Mouse (Mus musculus) adrenal gland, adult 2 months (tissue): Measurements from ENCODE around the gene Arid3a. TPM values are rescaled to one million over a fixed set of nuclear protein-coding genes. Genes with fewer than 3 reads are reported as not detected.

Experiments
- DNase-seq: peaks from one replicate; pipeline ENCODE4 v3.0.0; 2021
- polyA plus RNA-seq: library from polyadenylated mRNA; depleted of rRNA; stranded (reverse); fragments of >200 nt; gene quantifications from 2 replicates; pipeline ENCODE4 v1.2.3, GENCODE M21; 2012; rRNA removed
- total RNA-seq, 2 experiments: library from RNA; stranded (reverse); gene quantifications; 2 replicates each; pipeline ENCODE4 v1.2.3; 2021

Gene Arid3a
- total and polyA plus RNA-seq, 3 experiments: 4.6 to 6.5 (median 5.9) TPM

GRCm38 (mm10) chr10:79995636-79996035, 68.8 kb downstream of the Arid3a start:
- no peak for DNase-seq

- DNase-seq: peak; percentile 98
These were observed 69.6 kb downstream of the Arid3a start, which contains the start of gene Abca7 for GRCm38 (mm10) chr10:79996272-79997033. Abca7 (plus strand) TSS chr10:79996494.

GRCm38 (mm10) chr10:79997034-79997760, 70.4 kb downstream of the Arid3a start:
- peak; percentile 84 for DNase-seq

- no peak for DNase-seq
These were observed 71.0 kb downstream of the Arid3a start for GRCm38 (mm10) chr10:79997819-79998218.

- DNase-seq: no peak
These were observed 75.1 kb downstream of the Arid3a start for GRCm38 (mm10) chr10:80001945-80002344.

- no peak for DNase-seq
These were observed 76.0 kb downstream of the Arid3a start for GRCm38 (mm10) chr10:80002829-80003228.

GRCm38 (mm10) chr10:80003374-80004232, 76.8 kb downstream of the Arid3a start:
- DNase-seq: peak; percentile 40

- peak; percentile 87 for DNase-seq
These were observed 77.4 kb downstream of the Arid3a start for GRCm38 (mm10) chr10:80004233-80004705.

Other genes with a start within 250 kb of the Arid3a start
Only the 30 nearest of the 35 such genes appear.
- 1 to 10 TPM; 5.9 to 6.0 TPM for gene Hcn2, start 210.4 kb upstream of the Arid3a start, total RNA-seq
- gene Hcn2, start 210.4 kb upstream of the Arid3a start, polyA plus RNA-seq: 20.2 and 27.8 TPM in 2 replicates
- gene Polrmt, start 180.5 kb upstream of the Arid3a start, total RNA-seq: 10 to 100 TPM; 55.4 to 62.8 TPM
- 87.6 and 89.0 TPM in 2 replicates for gene Polrmt, start 180.5 kb upstream of the Arid3a start, polyA plus RNA-seq
- not detected for gene Fgf22, start 172.0 kb upstream of the Arid3a start, total RNA-seq
- 0.18 and 0.68 TPM in 2 replicates for gene Fgf22, start 172.0 kb upstream of the Arid3a start, polyA plus RNA-seq
- 10 to 100 TPM; 51.6 to 51.8 TPM for gene Rnf126, start 160.1 kb upstream of the Arid3a start, total RNA-seq
- 222 and 226 TPM in 2 replicates for gene Rnf126, start 160.1 kb upstream of the Arid3a start, polyA plus RNA-seq
- gene Fstl3, start 149.8 kb upstream of the Arid3a start, total RNA-seq: 10 to 100 TPM in 1 of 2 experiments, 1 to 10 TPM in 1; 10.0 to 37.2 TPM
- 47.0 and 74.7 TPM in 2 replicates for gene Fstl3, start 149.8 kb upstream of the Arid3a start, polyA plus RNA-seq
- under 1 TPM in 1 of 2 experiments, not detected in 1; 0.21 TPM for gene Prss57, start 136.1 kb upstream of the Arid3a start, total RNA-seq
- gene Prss57, start 136.1 kb upstream of the Arid3a start, polyA plus RNA-seq: 0.28 TPM in 1 of 2 replicates, not detected in the other
- gene Palm, start 133.5 kb upstream of the Arid3a start, total RNA-seq: 100 to 1,000 TPM in 1 of 2 experiments, 10 to 100 TPM in 1; 68.1 to 105 TPM
- 138 and 146 TPM in 2 replicates for gene Palm, start 133.5 kb upstream of the Arid3a start, polyA plus RNA-seq
- gene Misp, start 106.1 kb upstream of the Arid3a start, total RNA-seq: under 1 TPM; 0.31 to 0.32 TPM
- gene Misp, start 106.1 kb upstream of the Arid3a start, polyA plus RNA-seq: 0.03 and 0.10 TPM in 2 replicates
- 100 to 1,000 TPM; 217 to 332 TPM for gene Ptbp1, start 72.6 kb upstream of the Arid3a start, total RNA-seq
- 175 and 259 TPM in 2 replicates for gene Ptbp1, start 72.6 kb upstream of the Arid3a start, polyA plus RNA-seq
- gene Prtn3, start 52.6 kb upstream of the Arid3a start, total RNA-seq: under 1 TPM; 0.62 to 0.63 TPM
- 3.4 and 4.1 TPM in 2 replicates for gene Prtn3, start 52.6 kb upstream of the Arid3a start, polyA plus RNA-seq
- gene Plppr3, start 52.4 kb upstream of the Arid3a start, total RNA-seq: 1 to 10 TPM; 1.2 to 2.2 TPM
- gene Plppr3, start 52.4 kb upstream of the Arid3a start, polyA plus RNA-seq: 4.2 and 4.6 TPM in 2 replicates
- under 1 TPM; 0.49 to 0.79 TPM for gene Elane, start 40.8 kb upstream of the Arid3a start, total RNA-seq
- gene Elane, start 40.8 kb upstream of the Arid3a start, polyA plus RNA-seq: 0.34 and 1.1 TPM in 2 replicates
- gene Cfd, start 36.2 kb upstream of the Arid3a start, total RNA-seq: 1,000 to 10,000 TPM; 2,358 to 4,405 TPM
- 4,988 and 13,425 TPM in 2 replicates for gene Cfd, start 36.2 kb upstream of the Arid3a start, polyA plus RNA-seq
- gene Med16, start 18.1 kb upstream of the Arid3a start, total RNA-seq: 10 to 100 TPM; 38.4 to 43.0 TPM
- 126 and 132 TPM in 2 replicates for gene Med16, start 18.1 kb upstream of the Arid3a start, polyA plus RNA-seq
- not detected for gene Gm26602, start 16.2 kb upstream of the Arid3a start, total RNA-seq
- gene Gm26602, start 16.2 kb upstream of the Arid3a start, polyA plus RNA-seq: not detected in 2 replicates
- 1 to 10 TPM; 1.4 TPM for gene Kiss1r, start 10.1 kb upstream of the Arid3a start, total RNA-seq
- gene Kiss1r, start 10.1 kb upstream of the Arid3a start, polyA plus RNA-seq: 11.8 and 15.1 TPM in 2 replicates
- 10 to 100 TPM; 87.8 to 93.5 TPM for gene R3hdm4, start 5.8 kb upstream of the Arid3a start, total RNA-seq
- gene R3hdm4, start 5.8 kb upstream of the Arid3a start, polyA plus RNA-seq: 197 and 231 TPM in 2 replicates
- gene Wdr18, start 33.1 kb downstream of the Arid3a start, total RNA-seq: 10 to 100 TPM; 29.4 to 31.5 TPM
- gene Wdr18, start 33.1 kb downstream of the Arid3a start, polyA plus RNA-seq: 66.1 and 66.8 TPM in 2 replicates
- under 1 TPM in 1 of 2 experiments, not detected in 1; 0.31 TPM for gene Grin3b, start 43.7 kb downstream of the Arid3a start, total RNA-seq
- gene Grin3b, start 43.7 kb downstream of the Arid3a start, polyA plus RNA-seq: 0.09 and 0.17 TPM in 2 replicates
- gene Tmem259, start 57.3 kb downstream of the Arid3a start, total RNA-seq: 100 to 1,000 TPM; 142 to 143 TPM
- 619 and 624 TPM in 2 replicates for gene Tmem259, start 57.3 kb downstream of the Arid3a start, polyA plus RNA-seq
- 10 to 100 TPM; 29.5 to 50.1 TPM for gene Cnn2, start 61.5 kb downstream of the Arid3a start, total RNA-seq
- gene Cnn2, start 61.5 kb downstream of the Arid3a start, polyA plus RNA-seq: 53.0 and 58.8 TPM in 2 replicates
- gene Abca7, start 69.5 kb downstream of the Arid3a start, total RNA-seq: 10 to 100 TPM; 18.4 to 22.9 TPM
- 28.6 TPM in 2 replicates for gene Abca7, start 69.5 kb downstream of the Arid3a start, polyA plus RNA-seq
- gene Arhgap45, start 89.6 kb downstream of the Arid3a start, total RNA-seq: 1 to 10 TPM; 3.9 to 6.7 TPM
- 11.0 and 14.6 TPM in 2 replicates for gene Arhgap45, start 89.6 kb downstream of the Arid3a start, polyA plus RNA-seq
- gene Polr2e, start 112.8 kb downstream of the Arid3a start, total RNA-seq: 100 to 1,000 TPM in 1 of 2 experiments, 10 to 100 TPM in 1; 97.3 to 106 TPM
- gene Polr2e, start 112.8 kb downstream of the Arid3a start, polyA plus RNA-seq: 111 and 122 TPM in 2 replicates
- 1,000 to 10,000 TPM; 1,287 to 1,377 TPM for gene Gpx4, start 120.1 kb downstream of the Arid3a start, total RNA-seq
- gene Gpx4, start 120.1 kb downstream of the Arid3a start, polyA plus RNA-seq: 1,827 and 2,443 TPM in 2 replicates
- 10 to 100 TPM; 38.5 to 59.3 TPM for gene Sbno2, start 178.5 kb downstream of the Arid3a start, total RNA-seq
- 102 and 120 TPM in 2 replicates for gene Sbno2, start 178.5 kb downstream of the Arid3a start, polyA plus RNA-seq
- 100 to 1,000 TPM; 153 to 156 TPM for gene Stk11, start 188.8 kb downstream of the Arid3a start, total RNA-seq
- 151 and 159 TPM in 2 replicates for gene Stk11, start 188.8 kb downstream of the Arid3a start, polyA plus RNA-seq
- gene Atp5d, start 211.6 kb downstream of the Arid3a start, total RNA-seq: 100 to 1,000 TPM; 654 to 778 TPM
- 5,895 and 6,727 TPM in 2 replicates for gene Atp5d, start 211.6 kb downstream of the Arid3a start, polyA plus RNA-seq
- gene Cbarp, start 213.8 kb downstream of the Arid3a start, total RNA-seq: 100 to 1,000 TPM in 1 of 2 experiments, 10 to 100 TPM in 1; 74.5 to 118 TPM
- gene Cbarp, start 213.8 kb downstream of the Arid3a start, polyA plus RNA-seq: 84.3 and 84.6 TPM in 2 replicates
- gene Midn, start 221.2 kb downstream of the Arid3a start, total RNA-seq: 100 to 1,000 TPM in 1 of 2 experiments, 10 to 100 TPM in 1; 75.8 to 115 TPM
- 233 and 269 TPM in 2 replicates for gene Midn, start 221.2 kb downstream of the Arid3a start, polyA plus RNA-seq